Mouse (Mus musculus) kidney, adult 2 months (tissue): ENCODE measurements around the gene Kctd21. TPM values are rescaled to one million over a fixed set of nuclear protein-coding genes. Genes with fewer than 3 reads are reported as not detected.

Source experiments
- DNase-seq: peaks from one replicate; pipeline ENCODE4 v3.0.0; 2021
- H3K27ac ChIP-seq: fragments of 200-500 bp; 2 replicates; pipeline ENCODE4 v1.5.1; 2012; ENCODE audit warnings: low read depth, low read length, control low read depth, inconsistent platforms; ENCODE audit not compliant: insufficient read depth
- H3K27me3 ChIP-seq: fragments of 200-500 bp; replicated peaks from 2 replicates; pipeline ENCODE4 v1.6.1; 2012; ENCODE audit warnings: mild to moderate bottlenecking, moderate library complexity, low read length, inconsistent platforms; ENCODE audit not compliant: control insufficient read depth, insufficient read depth
- H3K36me3 ChIP-seq: fragments of 200-500 bp; 2 replicates; pipeline ENCODE4 v1.6.1; 2012; ENCODE audit warnings: mild to moderate bottlenecking, moderate library complexity, low read length, inconsistent platforms; ENCODE audit not compliant: control insufficient read depth, insufficient read depth
- H3K4me1 ChIP-seq: fragments of 200-500 bp; 2 replicates; pipeline ENCODE4 v1.6.1; 2011; ENCODE audit warnings: low read length; ENCODE audit not compliant: control insufficient read depth, insufficient read depth
- H3K4me3 ChIP-seq: fragments of 200-500 bp; 2 replicates; pipeline ENCODE4 v1.5.1; 2011; ENCODE audit warnings: mild to moderate bottlenecking, low read depth, low read length, control low read depth; ENCODE audit not compliant: insufficient read depth
- CTCF ChIP-seq: fragments of 200-500 bp; conservative IDR thresholded peaks from 2 replicates; pipeline ENCODE4 v1.5.1; 2011; ENCODE audit warnings: low read depth, mild to moderate bottlenecking, control low read depth, low read length, moderate library complexity, mixed read lengths; ENCODE audit not compliant: insufficient read depth, insufficient read length
- POLR2A ChIP-seq: fragments of 200-500 bp; IDR thresholded peaks from one replicate; pipeline ENCODE4 v1.6.1; 2011; ENCODE audit warnings: low read depth, low read length, control low read depth
- WGBS: fragments of 180-500 bp; shearing (Covaris S2); methylation state at CpG from one replicate; pipeline ENCODE4 v1.1.7; 2018; 5-methylcytosine and 5-hydroxymethylcytosine counted together
- polyA plus RNA-seq: library from polyadenylated mRNA; depleted of rRNA; stranded (reverse); fragments of >200 nt; gene quantifications from 2 replicates; pipeline ENCODE4 v1.2.3, GENCODE M21; 2012

Kctd21 gene
- polyA plus RNA-seq, 1 experiment = 6.3 TPM

GRCm38 (mm10) chr7:97365887-97366286, 33.8 kb downstream of the Kctd21 start:
- H3K27ac ChIP-seq = no peak overlapping the region
- DNase-seq = no peak
- H3K36me3 ChIP-seq = no peaks in the 10 kb centered on the region
- no peak overlapping the region for H3K4me3 ChIP-seq
- H3K27me3 ChIP-seq = no peaks in the 10 kb centered on the region; the same call in 1 of the 2 replicates
- TF ChIP-seq POLR2A = no peak
- no peak for TF ChIP-seq CTCF
- H3K4me1 ChIP-seq = no peaks in the 10 kb centered on the region
- WGBS = 91% methylated on average over 1 of the region's 1 CpGs

DNA sequence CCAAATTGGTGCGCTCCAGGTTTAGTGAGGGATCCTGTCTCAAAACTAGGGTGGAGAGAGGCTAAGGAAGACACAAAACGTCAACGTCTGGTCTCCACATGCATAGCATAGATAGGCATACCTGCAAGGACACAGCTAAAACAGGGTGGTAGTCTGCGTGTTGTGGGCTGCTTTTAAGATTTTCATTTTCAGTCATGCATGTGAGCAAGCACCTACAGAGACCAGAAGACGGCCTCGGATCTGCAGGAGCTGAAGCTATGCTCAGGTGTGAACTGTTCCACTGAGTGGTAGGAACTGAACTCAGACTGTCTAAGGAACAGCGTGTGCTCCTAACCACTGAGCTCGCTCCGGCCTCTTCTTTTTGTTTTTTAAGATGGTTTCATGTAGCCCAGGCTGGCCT, 43.0 kb downstream of the Kctd21 start:
- Histone ChIP-seq H3K4me1 (no peaks in the 10 kb centered on the region), H3K4me3 (no peak overlapping the region), H3K27me3 (no peaks in the 10 kb centered on the region), H3K36me3 (no peaks in the 10 kb centered on the region), H3K27ac (no peak overlapping the region)
- WGBS = 95% methylated on average over 9 of the region's 9 CpGs
- DNase-seq = no peak
- TF ChIP-seq POLR2A (no peak), CTCF (no peak)

DNA sequence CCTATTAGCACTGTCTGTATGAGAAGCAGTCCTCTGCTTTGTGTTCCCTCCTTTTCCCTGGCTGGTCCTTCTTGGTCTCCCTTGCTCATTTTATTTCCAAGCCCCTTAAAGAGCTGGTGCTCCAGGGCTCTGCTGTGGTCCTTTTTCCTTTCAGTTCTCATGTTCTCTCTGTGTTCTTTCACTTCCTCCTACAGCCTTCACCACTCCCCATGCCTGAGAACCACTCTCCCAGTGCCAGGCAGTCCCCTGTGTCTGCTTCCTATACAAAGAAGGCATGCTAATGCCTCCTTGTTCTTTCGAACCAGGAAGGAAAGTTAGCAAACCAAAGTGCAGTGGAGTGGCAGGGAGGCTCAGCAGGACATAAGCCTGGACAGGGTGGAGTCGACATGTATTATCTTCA, 43.8 kb downstream of the Kctd21 start:
- Histone ChIP-seq H3K27me3 (no peaks in the 10 kb centered on the region), H3K4me1 (no peaks in the 10 kb centered on the region), H3K4me3 (no peak overlapping the region), H3K36me3 (no peaks in the 10 kb centered on the region), H3K27ac (no peak overlapping the region)
- WGBS = 78% methylated on average over 2 of the region's 2 CpGs
- no peak for DNase-seq
- TF ChIP-seq CTCF = no peak
- TF ChIP-seq POLR2A = no peak

DNA sequence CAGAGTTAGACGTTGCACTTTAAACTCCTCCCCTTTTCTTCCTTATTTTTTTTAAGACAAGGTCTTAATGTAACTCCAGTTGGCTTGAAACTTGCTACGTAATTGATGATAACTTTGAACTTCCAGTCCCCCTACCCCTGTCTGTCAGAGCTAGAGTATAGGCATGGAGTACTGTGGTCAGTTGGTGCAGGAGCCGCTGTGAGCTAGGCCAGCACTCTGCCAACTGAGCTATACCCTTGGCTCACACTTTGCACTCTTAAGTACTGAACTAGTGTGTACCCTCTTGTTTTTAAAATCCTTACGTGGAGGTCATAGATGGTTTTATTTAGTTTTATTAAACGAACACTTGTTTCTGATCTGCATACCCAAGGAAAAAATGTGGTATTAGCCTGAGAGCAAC, 47.2 kb downstream of the Kctd21 start:
- TF ChIP-seq POLR2A = no peak
- TF ChIP-seq CTCF = no peak
- 89% methylated on average over 5 of the region's 5 CpGs for WGBS
- no peak overlapping the region for H3K27ac ChIP-seq
- DNase-seq = no peak
- H3K4me1 ChIP-seq = no peaks in the 10 kb centered on the region
- no peaks in the 10 kb centered on the region for H3K27me3 ChIP-seq
- H3K36me3 ChIP-seq = no peaks in the 10 kb centered on the region
- no peak overlapping the region for H3K4me3 ChIP-seq

- Histone ChIP-seq H3K27me3 (no peaks in the 10 kb centered on the region), H3K4me3 (no peak overlapping the region), H3K4me1 (no peaks in the 10 kb centered on the region), H3K36me3 (no peaks in the 10 kb centered on the region), H3K27ac (no peak overlapping the region)
- TF ChIP-seq POLR2A (no peak), CTCF (no peak)
- DNase-seq = no peak
- 87% methylated on average over 5 of the region's 5 CpGs for WGBS
Observed at GRCm38 (mm10) chr7:97380500-97381123, 48.5 kb downstream of the Kctd21 start.

GRCm38 (mm10) chr7:97382661-97383060, 50.5 kb downstream of the Kctd21 start:
- H3K36me3 ChIP-seq = no peaks in the 10 kb centered on the region
- no peak overlapping the region for H3K27ac ChIP-seq
- no peak overlapping the region for H3K4me3 ChIP-seq
- no peak for DNase-seq
- WGBS = 97% methylated on average over 8 of the region's 8 CpGs
- TF ChIP-seq POLR2A = no peak
- no peak for TF ChIP-seq CTCF
- H3K4me1 ChIP-seq = no peaks in the 10 kb centered on the region
- H3K27me3 ChIP-seq = no peaks in the 10 kb centered on the region

GRCm38 (mm10) chr7:97383496-97384132, 51.5 kb downstream of the Kctd21 start:
- TF ChIP-seq CTCF (no peak), POLR2A (no peak)
- Histone ChIP-seq H3K4me3 (no peak overlapping the region), H3K27ac (no peak overlapping the region), H3K4me1 (no peaks in the 10 kb centered on the region), H3K36me3 (no peaks in the 10 kb centered on the region), H3K27me3 (no peaks in the 10 kb centered on the region)
- WGBS = 68% methylated on average over 10 of the region's 10 CpGs
- no peak for DNase-seq
